Mouse (Mus musculus): ENCODE measurements around the gene Parp8. TPM values are rescaled to one million over a fixed set of nuclear protein-coding genes. Genes with fewer than 3 reads are reported as not detected.
A peak's percentile ranks its signal among the peaks of the same experiment; 100 is the strongest.

Gene Parp8
- 10 to 100 TPM; 58.6 to 59.2 TPM for total RNA-seq (2021)
- long read RNA-seq, experiment 1, partial matches to known transcripts: 7 of 14 reads
- long read RNA-seq, experiment 1, other reads (novel, unspliced or antisense): 5 of 14 reads
- long read RNA-seq, experiment 2, partial matches to known transcripts: 11 of 19 reads
- long read RNA-seq, experiment 2, other reads (novel, unspliced or antisense): 5 of 19 reads

GRCm38 (mm10) chr13:117025226-117026067 is at the start of gene Parp8:
Gene Parp8, minus strand, starts transcription at chr13:117025537.
- peak; percentile 54 to 67 for DNase-seq (ENCODE audit: low spot score in 2 of 2)

DNA sequence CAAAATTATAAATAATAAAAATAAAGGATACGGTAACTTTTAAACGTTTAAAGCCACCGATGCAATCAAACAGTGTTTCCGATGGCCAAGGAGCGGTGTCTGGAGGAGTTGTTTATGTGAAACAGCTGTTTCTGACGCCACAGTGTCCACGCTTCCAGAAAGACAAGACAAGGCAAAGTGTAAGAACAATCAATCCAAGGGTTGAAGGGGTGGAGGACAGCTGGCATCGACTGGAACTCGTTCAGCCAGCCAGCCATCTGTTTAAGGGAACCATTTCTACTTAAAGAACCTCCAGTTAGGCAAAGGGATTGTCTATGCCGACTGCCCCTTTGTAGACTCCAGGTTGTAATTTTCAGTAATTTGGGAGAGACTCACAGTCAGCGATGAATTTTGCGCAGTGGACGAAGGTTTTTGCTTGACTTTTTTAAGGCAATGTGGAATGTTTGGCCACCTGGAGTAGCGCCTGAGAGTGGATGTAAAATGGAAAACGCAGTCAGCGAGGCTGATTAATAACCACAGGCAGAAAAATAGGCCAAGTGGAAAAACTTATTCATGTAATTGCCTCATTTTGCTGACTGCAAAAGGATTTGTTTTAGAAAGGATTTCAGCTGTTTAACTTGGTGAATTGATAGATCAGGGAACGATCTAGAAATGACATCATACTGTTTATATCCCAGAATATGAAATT is 37.4 kb upstream of the Parp8 start:
- no peak for DNase-seq (ENCODE audit: low spot score in 2 of 2)

GRCm38 (mm10) chr13:117056466-117056865 is 31.1 kb upstream of the Parp8 start:
- DNase-seq (ENCODE audit: low spot score in 2 of 2): no peak

- no peak for DNase-seq (ENCODE audit: low spot score in 2 of 2)
Measured at GRCm38 (mm10) chr13:117054811-117055496, 29.6 kb upstream of the Parp8 start.

DNA sequence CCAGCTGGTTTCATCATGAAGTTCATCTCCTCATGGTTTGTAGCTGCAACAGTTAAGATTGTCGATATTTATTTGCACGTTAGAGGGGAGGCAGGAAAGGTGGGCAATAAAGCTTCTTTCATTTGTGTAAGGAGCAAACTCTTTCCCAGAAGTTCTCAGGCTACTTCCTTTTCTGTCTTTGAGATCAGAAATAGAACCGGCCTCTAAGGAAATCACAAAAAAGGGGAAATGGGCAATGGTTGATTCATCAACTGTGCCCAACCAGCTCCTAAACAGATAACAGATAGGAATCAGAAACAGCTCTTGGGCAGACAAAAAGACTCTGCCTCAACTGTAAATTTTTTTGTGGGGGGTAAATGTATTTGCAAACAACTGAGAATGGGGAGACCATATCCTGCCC is 27.4 kb upstream of the Parp8 start:
- DNase-seq (ENCODE audit: low spot score in 2 of 2): no peak

DNA sequence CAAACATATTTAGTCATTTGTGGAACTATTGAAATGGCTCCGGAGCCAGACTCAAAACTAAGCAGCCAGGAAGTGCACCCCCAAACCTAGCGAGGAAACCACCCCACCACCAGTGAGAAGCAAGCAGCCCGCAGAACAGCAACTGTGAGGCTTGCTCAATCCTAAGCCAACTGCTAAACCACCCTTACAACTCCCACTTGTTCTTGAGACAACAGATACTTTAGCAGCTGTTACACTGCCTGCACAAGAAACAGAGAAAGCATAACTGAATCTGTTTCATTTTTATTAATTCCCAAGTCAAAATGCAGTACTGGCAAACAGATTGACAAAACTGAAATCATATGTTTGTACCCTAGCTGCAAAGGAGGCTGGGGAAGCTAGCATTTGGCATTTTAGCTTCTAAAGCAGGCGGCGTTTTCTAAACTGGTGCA is 23.2 kb upstream of the Parp8 start:
- peak; percentile 46 to 83 for DNase-seq (ENCODE audit: low spot score in 2 of 2)

DNA sequence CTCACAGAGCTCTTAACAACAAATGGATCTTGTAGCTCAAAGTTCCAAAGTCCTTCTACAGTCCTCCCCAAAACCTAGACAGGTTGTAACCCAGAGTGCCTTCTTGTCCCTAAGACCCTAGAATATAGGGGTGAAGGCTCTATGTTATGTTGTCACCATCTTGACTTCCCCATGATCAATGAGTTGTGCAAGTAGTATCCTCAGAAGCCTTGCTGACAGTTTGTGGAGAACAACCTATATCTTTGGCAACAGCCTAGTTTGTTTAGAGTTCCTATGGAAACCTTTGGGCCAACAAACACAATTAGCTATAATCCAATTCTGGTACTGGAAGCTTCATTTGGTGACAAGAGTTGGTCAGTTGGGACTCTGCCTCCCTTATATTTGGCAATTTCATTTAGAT is 18.2 kb upstream of the Parp8 start:
- no peak for DNase-seq (ENCODE audit: low spot score in 2 of 2)

- DNase-seq (ENCODE audit: low spot score in 2 of 2): no peak
Measured at GRCm38 (mm10) chr13:117041021-117041420, 15.7 kb upstream of the Parp8 start.

DNA sequence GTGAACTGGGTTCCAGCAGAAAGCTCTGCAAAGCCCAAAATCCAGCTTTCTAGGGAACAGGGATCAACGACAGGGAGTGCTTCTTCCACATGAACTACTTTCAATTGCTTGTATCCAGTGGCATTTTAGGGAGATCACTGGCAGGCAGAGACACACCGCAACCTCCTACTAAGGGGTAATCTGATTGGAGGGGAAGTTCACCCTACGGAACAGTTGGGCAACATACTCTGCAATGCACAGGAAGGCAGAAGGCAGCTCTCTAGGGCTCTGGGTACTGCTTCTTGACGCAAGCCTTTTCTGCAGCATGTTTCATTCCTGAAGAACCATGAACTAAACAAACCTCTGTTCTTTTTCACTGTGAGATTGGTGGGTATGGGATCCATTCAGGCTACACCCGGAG is 10.9 kb upstream of the Parp8 start:
- no peak for DNase-seq (ENCODE audit: low spot score in 2 of 2)

GRCm38 (mm10) chr13:117035121-117035520 is 9.8 kb upstream of the Parp8 start:
- DNase-seq (ENCODE audit: low spot score in 2 of 2): no peak

GRCm38 (mm10) chr13:117034676-117035075 is 9.3 kb upstream of the Parp8 start:
- DNase-seq (ENCODE audit: low spot score in 2 of 2): no peak

- DNase-seq (ENCODE audit: low spot score in 2 of 2): no peak
Measured at GRCm38 (mm10) chr13:117033676-117034308, 8.5 kb upstream of the Parp8 start.

DNA sequence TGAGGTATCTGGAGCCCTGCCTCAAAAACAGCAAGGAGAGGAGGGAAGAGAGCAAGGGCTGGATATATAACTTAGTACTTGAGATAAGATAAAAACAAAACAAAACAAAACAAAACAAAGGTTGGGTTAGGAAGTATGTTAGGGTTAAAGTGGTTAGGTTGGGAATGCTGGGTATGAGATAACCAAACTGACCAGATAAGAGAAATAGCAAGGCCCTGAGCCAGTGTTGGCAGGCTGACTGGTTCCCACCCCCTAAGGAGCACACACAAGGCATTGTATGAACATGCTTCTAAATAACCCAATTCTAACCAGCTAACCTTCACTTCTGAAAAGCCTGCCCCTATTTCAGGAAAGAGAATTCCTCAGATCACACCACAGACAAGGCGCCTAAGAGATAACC is 7.1 kb upstream of the Parp8 start:
- DNase-seq (ENCODE audit: low spot score in 2 of 2): no peak

DNA sequence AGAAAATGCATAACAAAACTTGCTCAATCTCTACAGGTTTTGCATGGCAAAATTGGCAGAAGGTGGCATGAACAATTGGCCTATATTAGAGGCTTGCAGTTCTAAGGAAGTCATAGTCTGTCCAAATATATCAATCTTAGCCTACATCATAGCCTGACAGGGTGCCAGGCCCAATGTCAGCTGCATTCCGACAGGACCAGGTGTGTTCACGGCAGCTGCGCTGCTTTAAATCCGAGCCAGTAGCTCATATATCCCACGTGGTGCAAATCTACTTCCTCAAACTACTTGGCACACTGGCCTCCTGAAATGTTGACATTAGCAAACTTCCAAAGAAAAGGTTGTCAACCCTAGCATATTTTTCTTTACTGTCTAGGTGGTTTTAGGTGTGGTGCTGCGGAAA is 6.2 kb upstream of the Parp8 start:
- DNase-seq (ENCODE audit: low spot score in 2 of 2): no peak

GRCm38 (mm10) chr13:117028221-117028620 is 2.9 kb upstream of the Parp8 start:
- no peak for DNase-seq (ENCODE audit: low spot score in 2 of 2)

GRCm38 (mm10) chr13:117027336-117027735 is 2.0 kb upstream of the Parp8 start:
- no peak for DNase-seq (ENCODE audit: low spot score in 2 of 2)

DNA sequence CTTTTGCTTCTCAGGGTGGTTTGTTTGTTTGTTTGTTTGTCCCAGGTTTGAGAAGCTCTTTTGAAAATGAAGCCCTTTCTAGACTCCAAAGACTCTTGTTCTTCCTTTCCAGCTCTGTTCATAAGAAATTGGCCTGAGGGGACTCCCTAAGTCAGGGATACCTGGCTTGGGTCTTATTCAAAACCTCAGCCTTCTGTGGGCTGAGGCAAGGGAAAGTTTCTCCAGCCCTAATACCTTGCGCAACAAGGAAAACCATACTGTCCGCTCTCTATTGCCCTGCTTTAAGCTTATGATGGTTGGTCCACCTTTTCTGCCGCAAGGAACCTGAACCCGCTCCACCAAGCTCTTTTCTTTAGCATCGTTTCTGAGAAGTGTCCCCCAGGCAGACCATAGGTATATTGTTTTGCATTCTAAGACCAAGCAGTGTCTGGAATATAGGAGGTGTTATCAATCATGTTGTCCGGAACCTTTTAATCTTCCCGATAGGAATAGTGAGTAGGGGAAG is 991 bp upstream of the Parp8 start:
- DNase-seq (ENCODE audit: low spot score in 2 of 2): no peak

GRCm38 (mm10) chr13:117024916-117025225 is 466 bp downstream of the Parp8 start:
- peak in 1 of 2 experiments; percentile 29 for DNase-seq (ENCODE audit: low spot score in 2 of 2)

GRCm38 (mm10) chr13:117024127-117024915 is 1.0 kb downstream of the Parp8 start:
- peak; percentile 57 to 65 for DNase-seq (ENCODE audit: low spot score in 2 of 2)
